Mouse (Mus musculus) brain, embryonic 18.5 days (tissue): ENCODE measurements around the gene Smlr1.
A peak's percentile ranks its signal among the peaks of the same experiment; 100 is the strongest.

Source experiments
- DNase-seq: peaks from one replicate; pipeline ENCODE4 v3.0.0-alpha.2; 2012; ENCODE audit warnings: low read depth, low spot score

The Smlr1 gene

GRCm38 (mm10) chr10:25499323-25500071 lies 36.6 kb downstream of the Smlr1 start:
- no peak for DNase-seq

DNA sequence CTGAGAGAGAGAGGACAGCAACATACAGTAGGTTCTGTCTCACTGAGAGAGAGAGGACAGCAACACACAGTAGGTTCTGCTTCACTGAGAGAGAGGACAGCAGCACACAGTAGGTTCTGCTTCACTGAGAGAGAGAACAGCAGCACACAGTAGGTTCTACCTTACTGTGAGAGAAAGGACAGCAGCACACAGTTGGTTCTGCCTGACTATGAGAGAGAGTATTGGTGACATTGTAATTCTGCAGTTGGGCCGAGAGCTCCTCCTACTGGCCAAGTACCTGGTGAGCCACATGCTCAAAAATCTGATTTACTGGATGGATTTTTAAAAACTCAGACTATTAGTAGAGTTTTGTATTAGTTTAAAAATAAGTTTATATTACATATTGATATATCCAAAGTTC lies 47.6 kb downstream of the Smlr1 start:
- peak; percentile 10 for DNase-seq

GRCm38 (mm10) chr10:25482791-25483190 lies 53.3 kb downstream of the Smlr1 start:
- no peak for DNase-seq

GRCm38 (mm10) chr10:25479716-25480115 lies 56.4 kb downstream of the Smlr1 start:
- no peak for DNase-seq
